Mouse (Mus musculus) thymus, postnatal 10 days (tissue): ENCODE measurements around the gene Cdk17.

Experiments used
- DNase-seq, 2 experiments: peaks; one replicate each; pipeline ENCODE4 v3.0.0; 2021; ENCODE audit warnings: low spot score in 2 of 2

The Cdk17 gene

DNA sequence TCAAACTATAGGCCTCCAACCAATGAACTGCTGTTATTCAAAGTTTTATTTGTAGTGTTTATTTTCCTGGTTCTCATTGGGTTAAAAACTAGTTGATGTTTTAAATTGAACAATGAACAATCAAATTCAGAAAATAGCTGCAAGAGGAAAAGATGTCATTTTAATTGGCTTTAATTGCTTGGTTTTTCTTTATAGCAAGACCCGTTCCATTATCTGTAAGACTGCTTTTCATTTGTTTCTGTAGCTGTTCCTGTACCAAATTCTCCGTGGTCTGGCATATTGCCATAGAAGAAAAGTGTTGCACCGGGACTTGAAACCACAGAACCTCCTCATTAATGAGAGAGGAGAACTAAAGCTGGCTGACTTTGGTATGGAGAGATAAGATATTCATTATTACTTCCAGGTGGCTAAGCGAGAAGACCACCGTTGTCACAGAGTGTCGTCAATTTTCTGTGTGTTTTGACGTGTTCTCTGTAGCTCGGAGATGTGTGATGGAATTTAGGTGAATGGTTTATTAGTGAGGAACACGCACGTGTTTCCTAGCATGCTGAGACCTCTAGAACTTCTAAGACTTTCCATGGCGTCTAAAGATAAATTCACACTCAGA lies 67.8 kb downstream of the Cdk17 start:
- DNase-seq = no peak

DNA sequence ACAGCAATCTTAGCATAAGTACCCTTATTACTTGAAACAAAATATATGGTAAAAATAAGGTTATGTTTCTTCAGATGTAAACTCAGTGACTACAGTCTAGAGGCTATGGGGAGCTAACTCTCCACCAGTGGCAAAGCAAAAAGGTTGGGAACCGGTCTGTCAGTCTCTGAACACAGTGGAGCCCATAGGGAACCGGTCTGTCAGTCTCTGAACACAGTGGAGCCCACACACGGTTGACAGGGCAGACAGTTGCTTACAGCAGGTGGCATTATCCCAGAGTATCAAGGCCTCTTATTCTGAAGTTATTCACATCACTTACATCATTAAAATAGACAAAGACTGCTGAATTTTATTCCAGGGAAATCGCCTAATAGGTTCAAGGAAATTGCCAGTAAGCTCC lies 70.8 kb downstream of the Cdk17 start:
- no peak for DNase-seq

DNA sequence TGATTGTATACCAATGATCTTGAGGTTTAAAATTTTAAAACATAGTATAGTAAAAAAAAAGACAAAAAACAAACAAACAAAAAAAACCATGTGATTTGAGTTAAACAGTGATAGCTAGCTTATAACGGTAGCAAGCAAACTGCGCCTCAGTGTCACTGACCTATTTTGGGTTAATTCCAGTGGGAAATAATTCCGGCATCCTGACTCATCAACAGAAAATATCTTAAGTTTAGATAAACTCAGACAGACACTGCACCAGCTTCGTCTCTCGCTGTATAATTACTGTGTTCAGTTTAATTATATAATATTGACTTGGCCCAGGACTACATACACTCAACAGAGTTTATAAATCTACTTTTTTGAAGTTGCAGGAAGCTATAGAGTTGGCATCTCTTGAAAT lies 71.2 kb downstream of the Cdk17 start:
- no peak for DNase-seq

DNA sequence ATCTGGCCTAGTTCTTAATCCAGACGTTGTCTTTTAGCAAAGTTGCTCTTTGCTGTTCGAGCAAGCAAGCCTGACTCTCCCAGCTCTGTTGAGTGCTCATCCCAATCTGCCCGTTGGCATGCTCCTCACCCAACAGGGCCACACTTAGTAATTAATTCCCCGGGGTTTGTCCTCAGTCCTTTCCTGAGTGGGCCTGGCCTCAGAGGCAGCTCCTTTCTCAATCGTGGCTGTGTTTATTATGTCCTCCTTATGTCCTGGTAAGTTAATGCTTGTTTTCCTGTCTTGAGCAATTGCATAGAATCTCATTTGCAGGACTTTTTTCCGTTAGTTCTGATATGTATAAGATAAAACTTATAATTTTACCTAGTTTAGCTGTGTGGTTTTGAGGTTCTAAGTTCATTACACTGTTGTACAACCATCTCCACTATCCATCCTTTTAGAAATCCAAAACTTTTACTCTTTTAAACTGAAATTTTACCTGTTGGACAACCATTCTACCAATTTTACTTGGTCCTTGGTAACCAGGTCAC lies 73.1 kb downstream of the Cdk17 start:
- no peak for DNase-seq

DNA sequence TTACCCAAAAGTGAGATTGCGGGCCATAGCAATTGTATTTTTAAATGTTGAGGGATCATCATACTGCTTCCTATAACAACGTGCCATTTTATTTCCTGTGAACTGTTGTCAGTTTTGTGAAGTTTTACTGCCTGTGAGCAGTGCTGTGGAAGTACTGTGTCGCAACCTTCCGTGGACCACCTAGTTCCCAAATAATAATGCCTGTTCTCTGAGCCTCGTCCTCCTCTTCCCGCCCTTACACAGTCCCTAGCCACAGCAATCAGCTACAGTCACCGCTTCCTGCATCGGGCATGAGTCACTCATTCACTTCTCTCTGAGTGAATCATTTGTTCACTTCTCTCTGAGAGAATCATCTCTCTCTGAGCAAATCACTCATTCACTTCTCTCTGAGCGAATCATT lies 74.0 kb downstream of the Cdk17 start:
- DNase-seq = no peak

DNA sequence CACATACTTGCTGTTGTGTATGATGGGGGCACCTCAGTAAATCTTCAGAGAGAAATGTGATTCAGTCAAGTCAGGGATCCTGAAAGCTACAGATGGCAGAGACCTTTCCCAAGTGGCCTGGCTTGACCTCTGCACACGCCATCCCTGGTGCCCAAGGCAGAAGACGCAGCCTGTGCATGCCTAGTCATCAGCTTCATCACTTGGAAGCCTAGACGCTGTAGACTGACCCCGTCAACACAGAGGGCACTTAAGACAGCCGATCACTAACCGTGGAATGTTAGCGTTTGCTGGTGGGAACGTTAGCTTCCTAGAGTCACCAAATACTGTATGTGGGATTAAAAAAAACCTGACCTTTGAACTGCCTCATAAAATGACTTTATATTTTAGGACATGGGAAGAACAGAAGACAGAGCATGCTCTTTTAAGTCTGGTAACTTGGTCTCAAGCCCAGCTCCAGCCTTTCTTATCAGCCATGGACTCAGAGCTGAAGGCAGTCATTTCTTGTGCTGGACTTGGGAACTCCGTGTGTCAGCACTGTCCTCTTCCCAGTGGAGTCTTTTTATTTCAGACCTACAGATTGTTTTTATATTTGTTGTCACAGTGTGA lies 78.6 kb downstream of the Cdk17 start:
- no peak for DNase-seq

DNA sequence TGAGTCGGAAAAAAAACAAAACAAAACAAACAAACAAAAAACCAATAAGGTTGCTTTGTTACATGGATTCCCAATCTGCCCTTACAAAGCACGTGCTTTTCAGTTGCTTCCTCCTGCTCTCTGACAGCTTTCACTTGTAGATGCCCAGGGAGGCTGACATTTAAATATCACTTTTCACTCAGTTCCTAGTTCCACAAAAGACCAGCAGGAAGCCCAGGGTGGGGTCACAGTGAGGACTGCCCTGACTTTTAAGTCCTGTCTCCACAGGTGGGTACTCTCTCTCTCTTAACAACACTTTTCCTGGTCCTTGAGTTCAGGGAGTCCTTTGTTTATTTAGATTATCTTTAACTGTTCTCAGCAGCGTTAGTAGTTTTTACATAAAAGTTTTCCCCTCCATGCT lies 81.5 kb downstream of the Cdk17 start:
- no peak for DNase-seq

DNA sequence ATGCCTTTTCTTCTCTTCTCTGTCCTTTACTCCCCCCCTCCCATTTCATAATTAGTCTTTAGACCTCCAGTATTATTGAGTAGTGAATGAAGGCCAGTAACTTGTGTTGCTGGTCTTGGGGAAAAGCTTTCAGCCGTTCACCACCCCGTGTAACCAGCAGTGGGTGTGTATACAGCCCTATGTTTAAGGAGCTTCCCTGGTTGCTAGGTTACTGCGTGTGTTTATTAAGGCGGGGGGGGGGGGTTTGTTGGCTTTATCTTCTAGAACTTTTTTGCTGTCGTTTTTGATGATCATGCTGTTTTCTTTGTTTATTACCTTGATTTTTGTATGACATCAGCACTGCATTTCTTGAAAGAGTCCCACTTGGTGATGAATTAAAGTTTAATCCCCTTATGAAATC lies 82.2 kb downstream of the Cdk17 start:
- DNase-seq = no peak

DNA sequence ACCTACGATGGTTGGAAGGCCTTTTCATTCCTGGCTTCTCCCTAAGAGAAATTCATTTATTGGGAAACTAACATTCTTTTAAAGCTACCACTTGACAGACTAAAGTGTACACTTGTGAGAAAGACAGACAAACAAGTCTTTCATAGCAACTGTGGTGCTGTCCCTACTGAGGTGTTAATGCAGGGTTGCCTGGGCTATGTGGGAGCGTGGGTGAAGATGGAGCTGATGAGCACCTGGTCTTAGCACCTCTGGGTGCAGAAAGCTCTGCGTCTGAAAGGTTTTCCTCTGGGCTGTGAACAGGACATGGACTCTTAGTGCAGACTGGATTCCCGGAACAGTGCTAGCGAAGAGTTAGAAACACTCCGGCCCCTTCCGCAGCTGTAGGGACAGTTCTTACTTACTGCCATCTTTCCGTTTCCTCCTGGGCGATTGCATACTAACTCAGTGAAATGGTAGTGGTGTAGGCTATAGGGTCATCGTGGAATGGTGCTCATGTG lies 83.6 kb downstream of the Cdk17 start:
- no peak for DNase-seq

DNA sequence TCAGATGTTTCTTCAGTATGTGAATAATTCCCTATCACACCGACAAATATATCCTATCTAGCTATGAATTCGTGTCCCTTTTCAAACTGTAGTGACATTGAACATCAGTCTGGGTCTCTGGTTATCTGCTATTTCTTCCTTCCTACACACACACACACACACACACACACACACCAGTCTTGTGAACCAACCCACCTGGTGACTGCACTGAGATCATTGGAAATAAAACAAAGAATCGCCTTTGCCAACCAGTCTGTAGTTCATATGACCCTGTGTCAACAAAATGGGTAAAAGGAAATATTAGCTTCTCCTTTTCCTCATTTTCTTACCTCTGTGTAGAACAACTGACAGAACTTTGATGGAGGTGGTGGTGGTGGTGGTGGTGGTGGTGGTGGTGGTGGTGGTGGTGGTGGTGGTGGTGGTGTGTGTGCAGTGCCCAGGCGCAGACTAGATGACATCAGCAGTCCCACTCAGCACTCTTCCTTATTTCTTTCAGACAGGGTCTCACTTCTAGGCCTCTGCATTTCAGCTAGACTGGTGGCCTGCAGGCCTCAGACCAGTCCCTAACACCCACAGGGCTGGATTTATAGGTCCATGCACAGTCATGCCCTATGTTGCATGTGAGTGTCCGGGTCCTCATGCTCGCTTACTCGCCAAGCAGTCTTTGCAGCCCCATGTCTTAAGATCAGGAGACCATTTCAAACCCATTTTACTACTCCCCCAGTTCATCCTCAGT lies 85.7 kb downstream of the Cdk17 start:
- no peak for DNase-seq

DNA sequence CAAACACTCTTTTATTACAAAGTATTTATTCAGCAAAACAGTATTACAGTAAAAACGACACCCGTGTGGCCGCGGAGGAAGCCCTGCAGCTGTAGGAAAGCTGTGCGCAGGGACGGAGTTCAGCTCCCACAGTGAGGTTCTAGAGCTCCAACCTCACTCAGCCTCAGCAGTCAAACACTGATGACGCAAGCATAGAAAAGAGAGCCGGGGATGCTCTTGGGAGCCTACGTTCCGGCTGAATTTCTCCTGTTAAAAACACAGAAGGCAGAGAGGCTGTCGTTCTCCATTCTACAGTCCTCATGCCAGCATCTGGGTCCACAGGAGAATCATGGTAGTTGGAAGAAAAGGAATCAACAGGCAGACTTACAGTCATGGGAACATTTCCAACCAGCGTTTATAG lies 86.7 kb downstream of the Cdk17 start:
- no peak for DNase-seq

DNA sequence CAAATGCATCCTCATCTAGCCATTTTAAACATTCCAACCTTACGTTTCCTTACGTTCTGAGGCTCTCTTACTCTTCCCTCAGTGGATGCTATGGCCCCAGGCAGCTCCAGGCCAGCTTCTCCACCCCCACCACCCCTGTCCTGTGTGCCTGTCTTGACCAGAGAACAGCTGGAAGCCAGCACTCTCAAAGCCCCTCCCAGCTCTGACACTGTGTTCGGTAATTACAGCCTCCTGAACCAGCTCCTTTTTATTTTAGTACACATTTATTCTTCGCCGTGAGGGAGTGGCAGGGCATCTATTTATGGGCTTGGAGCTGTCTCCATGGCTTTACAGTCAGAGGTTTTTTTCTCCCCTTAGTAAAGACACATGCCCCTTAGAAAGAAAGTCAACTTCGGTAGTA lies 87.2 kb downstream of the Cdk17 start:
- DNase-seq = no peak

DNA sequence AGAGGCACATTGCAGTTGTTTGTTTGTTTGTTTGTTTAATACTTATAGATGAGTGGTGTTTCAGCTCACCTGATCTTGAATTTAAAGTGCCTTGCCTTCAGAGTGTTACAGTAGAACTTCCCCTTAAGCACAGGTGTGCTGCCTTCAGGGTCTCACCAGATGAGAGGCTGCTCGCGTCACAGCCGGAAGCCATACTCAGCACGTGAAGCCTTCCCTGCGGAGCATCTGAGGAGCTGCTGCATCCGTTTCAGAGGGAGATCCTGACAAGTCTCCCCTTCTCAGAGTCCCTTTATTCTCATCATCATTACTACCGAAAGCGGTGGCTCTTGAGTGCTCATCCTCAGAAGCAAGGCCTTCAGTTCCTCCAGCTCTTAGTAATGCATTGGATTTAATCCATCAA lies 87.7 kb downstream of the Cdk17 start:
- no peak for DNase-seq

DNA sequence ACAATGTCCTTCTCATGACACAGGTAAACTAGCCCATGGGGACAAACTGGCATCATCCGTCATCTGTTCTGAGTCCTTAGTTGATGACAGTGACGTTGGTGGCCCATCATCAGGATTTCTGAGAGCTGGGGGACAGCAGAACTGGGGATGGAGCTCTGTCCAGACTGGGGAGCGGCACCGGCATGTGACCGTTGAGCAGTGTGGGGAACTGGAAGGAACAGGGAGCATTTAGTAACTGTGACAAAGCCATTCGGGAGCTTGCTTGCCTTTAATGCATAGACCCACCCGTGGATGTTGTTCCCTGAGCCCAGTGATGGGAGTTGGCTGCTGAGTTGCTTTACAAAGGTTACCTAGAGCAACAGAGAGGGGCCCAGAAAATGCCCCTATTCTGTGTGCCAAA lies 89.2 kb downstream of the Cdk17 start:
- no peak for DNase-seq

DNA sequence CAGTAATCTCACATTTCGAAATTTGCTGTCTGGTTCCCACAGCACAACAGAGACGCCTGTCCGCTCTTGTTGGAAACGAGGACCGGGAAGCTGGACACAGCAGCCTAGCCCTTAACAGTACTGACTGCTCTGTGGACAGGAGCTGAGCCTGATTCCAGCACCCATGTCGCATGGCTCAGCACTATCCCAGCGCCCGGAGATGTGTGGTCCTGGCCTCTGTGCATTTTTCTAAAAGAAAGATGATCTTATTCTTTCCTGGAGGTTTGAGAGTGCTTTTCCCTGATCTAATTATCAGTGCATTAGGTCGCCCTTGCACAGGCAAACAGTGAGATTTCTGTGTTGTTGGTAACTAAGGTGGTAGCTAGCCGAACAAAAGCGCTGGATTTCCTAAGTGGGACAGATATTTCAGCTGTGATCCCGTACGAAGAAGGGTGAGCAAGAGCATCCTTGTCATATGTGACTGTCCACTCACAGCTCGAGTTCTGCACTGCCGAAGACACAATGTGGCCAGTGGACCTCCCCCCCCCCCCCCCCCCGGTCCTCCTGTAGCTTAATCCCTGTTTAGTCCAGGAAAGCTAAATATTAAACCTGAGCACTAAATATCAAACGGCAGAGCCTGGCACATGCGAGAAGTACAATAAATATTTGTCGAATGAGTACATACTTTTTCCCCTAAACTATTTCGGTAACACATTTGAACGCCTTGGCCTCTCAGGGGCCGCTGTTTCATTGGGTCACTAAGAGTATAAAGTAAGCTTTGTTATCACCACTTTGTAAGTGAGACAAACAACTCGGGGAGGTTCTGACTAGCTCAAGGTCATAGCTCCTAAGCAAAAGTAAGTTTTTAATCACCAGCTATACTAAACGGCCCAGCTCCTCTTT lies 90.0 kb downstream of the Cdk17 start:
- no peak for DNase-seq

DNA sequence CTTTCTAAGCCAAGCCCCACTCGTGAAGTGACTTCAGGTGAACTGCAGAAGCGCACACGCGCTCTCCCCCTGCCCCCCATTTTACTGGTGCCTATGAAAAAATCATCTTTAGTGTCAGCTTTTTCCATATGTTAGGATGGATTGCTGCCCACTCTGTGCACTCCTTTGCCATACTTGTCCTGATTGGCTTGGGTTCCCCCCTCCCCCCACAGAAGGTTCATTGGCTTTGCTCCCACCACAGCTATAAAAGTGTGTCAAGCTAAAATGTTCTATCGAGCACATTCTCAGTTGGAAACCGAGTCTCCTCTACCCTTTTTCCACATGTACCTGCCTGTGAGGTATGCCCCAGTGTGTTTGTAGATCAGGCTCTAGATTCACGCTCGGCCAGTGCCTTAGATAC lies 90.8 kb downstream of the Cdk17 start:
- DNase-seq = no peak

DNA sequence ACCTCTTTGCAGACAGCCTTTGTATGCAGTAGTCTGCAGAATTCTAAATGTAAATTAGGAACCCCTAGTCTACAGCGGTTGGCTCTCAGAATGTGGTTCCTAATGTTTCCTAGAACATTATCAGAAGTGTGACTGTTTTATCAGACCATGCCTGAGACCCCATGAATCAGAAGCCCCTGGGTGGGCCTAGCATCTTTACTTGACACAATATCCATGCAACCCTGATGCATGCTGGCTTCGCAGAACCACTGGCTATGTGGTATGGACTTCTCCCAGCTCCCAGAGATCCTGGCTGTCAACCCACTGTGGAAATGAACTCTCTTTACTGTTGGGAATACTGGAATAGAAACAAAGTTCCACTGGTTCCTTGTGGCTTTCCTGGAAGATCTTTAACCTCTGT lies 92.0 kb downstream of the Cdk17 start:
- no peak for DNase-seq

DNA sequence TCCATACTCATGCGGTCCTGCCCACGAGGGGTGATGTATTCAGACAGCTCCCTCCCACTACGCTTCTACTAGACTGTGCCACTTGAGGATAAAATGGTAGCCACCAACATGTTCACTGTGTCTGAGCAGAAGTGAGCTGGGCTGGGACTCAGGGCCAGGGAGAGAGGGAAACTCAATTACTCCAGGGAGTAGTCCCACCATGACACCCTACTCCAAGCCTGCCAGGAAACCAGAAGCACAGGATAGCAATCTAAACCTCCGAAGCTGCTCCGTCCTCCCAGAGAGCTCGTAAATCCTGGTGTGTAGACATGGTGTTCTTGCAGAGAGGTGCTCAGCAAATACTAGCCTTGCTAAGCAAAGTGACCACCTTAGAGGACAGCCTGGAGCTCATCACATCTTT lies 92.5 kb downstream of the Cdk17 start:
- no peak for DNase-seq

DNA sequence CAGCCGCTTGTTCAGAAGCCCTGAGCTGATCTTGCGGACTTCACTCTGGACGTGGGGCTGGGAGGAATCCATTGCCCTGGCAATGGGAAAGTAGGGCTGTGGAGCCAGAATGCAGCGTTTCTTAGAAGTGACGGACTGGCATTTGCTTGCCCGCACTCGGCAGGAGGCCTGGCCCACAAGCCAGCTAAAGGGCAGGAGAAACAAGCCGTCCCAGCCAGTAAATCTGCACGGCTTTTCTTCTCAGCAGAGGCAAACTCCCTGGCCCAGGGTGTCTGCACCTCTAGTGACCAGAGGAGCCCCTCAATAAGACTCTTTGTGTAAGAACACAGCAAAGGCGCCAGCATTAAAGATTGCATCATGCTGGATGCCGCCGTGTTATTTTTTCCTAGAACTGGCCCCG lies 94.6 kb downstream of the Cdk17 start:
- no peak for DNase-seq

DNA sequence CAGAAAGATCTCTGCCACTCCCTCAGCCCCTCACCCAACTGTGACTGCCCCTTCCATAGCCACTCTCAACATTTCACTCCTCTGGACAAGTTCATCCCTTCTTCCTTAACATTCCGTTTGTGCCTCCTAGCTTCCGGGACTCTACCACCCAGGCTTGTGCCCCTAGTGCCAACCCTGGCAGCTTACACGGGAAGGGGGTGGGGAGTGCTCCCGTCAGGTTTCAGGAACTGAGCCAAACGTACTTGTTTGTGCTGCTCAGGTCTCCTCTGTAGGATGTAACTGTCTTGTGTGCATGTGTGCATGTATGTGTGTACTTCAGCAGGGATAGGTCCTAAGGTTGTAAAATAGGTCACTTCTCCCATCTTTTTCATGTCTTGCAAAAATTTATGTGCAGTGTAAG lies 99.2 kb downstream of the Cdk17 start:
- no peak for DNase-seq

DNA sequence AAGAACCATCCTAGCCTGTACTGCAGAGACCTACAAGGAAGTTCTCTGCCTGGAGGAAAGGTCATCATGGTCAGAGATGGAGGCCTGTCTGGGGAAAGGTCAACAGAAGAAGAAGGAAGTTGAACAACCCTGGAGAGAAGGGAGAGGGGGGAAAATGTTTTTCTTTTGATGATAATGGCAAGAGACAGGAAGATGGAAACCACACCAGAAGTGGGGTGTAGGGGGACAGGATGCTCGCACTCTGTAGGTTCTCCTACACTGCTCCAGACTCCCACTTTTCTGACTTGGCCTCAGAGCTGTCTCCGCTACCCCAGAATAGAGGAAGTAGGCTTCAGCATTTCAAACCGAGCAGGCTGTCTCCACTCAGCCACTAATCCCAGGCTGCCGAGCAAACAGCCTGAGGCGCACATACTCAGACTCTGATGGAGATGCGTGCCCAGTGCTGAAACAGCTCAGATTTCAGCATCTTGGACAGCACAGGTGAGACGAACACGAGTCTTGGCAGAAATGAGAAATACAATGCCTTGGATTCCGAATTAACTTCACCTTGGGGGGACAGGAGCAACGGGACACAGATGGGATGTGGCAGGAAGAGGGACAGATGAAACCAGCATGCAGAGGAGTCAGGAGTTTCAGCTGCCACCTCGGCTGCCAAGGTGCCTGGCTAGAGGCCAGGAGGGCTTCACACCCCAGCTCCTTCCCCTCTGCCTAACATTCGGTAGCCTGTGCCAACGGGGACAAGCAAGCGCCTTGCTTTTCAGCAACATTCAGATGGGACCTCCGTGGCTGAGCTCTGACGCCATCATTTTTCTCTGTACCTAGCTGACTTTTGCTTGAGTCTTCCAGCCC lies 100.7 kb downstream of the Cdk17 start:
- DNase-seq = peak in 1 of 2 experiments; percentile 38
